Mouse (Mus musculus) ES-Bruce4 (cell line): ENCODE results near the gene Nemf.

Experiments used
- CTCF ChIP-seq: IDR thresholded peaks from one replicate; pipeline ENCODE4 v1.8.1; 2011; ENCODE audit warnings: low read depth, low read length
- EP300 ChIP-seq: IDR thresholded peaks from 2 replicates; pipeline ENCODE4 v1.6.1; 2011; ENCODE audit warnings: low read depth, low read length; ENCODE audit not compliant: insufficient read depth
- POLR2A ChIP-seq: IDR thresholded peaks from one replicate; pipeline ENCODE4 v1.8.1; 2011; ENCODE audit warnings: low read length; ENCODE audit not compliant: insufficient read depth

- TF ChIP-seq CTCF (no peak), EP300 (no peak), POLR2A (no peak)
Observed at GRCm38 (mm10) chr12:69351685-69352084, 5.3 kb downstream of the Nemf start.
